Comparison of ENCODE assay signal across 21 mouse cellular contexts in the genomic region with DNA sequence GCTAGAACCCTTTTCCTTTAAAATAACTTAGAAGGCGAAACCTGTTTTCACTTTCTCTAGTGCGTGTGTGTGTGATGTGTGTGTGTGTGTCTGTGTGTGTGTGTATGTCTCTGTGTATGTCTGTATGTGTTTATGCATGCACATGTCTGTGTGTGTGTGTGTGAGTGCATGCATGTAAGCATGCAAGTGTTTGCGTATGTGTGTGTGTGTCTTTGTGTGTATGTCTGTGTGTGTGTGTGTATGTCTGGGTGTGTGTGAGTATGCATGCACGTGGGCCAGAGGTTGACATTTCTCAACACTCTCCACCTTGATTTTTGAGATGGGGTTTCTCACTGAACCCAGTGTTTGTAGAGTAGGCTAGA.
"Had no signal": no experiment of that assay in that cellular context is flagged by ENCODE, and none has a peak within 500 bp of the region (broad histone marks: within the 10 kb centered on the region; RNA-seq: fewer than 3 reads in every experiment).

No protein-coding gene starts in this region.

- H3K9me3 ChIP-seq: limb, embryonic 10.5 days; limb, embryonic 13.5 days; liver, embryonic 12.5 days; liver, embryonic 15.5 days; lung, embryonic 15.5 days; megakaryocyte, embryonic 14.5 days; midbrain, embryonic 10.5 days; neural tube, embryonic 12.5 days; neural tube, embryonic 15.5 days; stomach, embryonic 15.5 days had no signal

- ATAC-seq: liver, embryonic 12.5 days had no signal

- H3K36me3 ChIP-seq: limb, embryonic 10.5 days; limb, embryonic 13.5 days; liver, embryonic 12.5 days; liver, embryonic 15.5 days; lung, embryonic 15.5 days; midbrain, embryonic 10.5 days; neural tube, embryonic 12.5 days; neural tube, embryonic 15.5 days; stomach, embryonic 15.5 days had no signal

- H3K27me3 ChIP-seq: liver, embryonic 15.5 days; lung, embryonic 15.5 days; megakaryocyte, embryonic 14.5 days; neural tube, embryonic 12.5 days; neural tube, embryonic 15.5 days; stomach, embryonic 15.5 days had no signal

- H3K4me3 ChIP-seq: layer of hippocampus, adult 2 months; limb, embryonic 10.5 days; limb, embryonic 13.5 days; liver, embryonic 12.5 days; liver, embryonic 15.5 days; lung, embryonic 15.5 days; midbrain, embryonic 10.5 days; neural tube, embryonic 12.5 days; neural tube, embryonic 15.5 days; stomach, embryonic 15.5 days had no signal

- H3K4me1 ChIP-seq: liver, embryonic 15.5 days; stomach, embryonic 15.5 days had no signal

- H3K9ac ChIP-seq: limb, embryonic 13.5 days; liver, embryonic 12.5 days; liver, embryonic 15.5 days; lung, embryonic 15.5 days; neural tube, embryonic 12.5 days; neural tube, embryonic 15.5 days; stomach, embryonic 15.5 days had no signal

- H3K27ac ChIP-seq: kidney, postnatal 0 days; limb, embryonic 10.5 days; limb, embryonic 13.5 days; liver, embryonic 12.5 days; liver, embryonic 15.5 days; lung, embryonic 15.5 days; neural tube, embryonic 12.5 days; neural tube, embryonic 15.5 days; stomach, embryonic 15.5 days had no signal

- DNase-seq: kidney, adult 2 months; kidney, postnatal 25 days; layer of hippocampus, adult 9-11 months; liver; lung, adult 18-20 months; lung, postnatal 10 days; lung, postnatal 36 days; midbrain, embryonic 14.5 days; thymus, postnatal 25 days had no signal

- H3K4me2 ChIP-seq: limb, embryonic 13.5 days; liver, embryonic 12.5 days; liver, embryonic 15.5 days; lung, embryonic 15.5 days; neural tube, embryonic 12.5 days; neural tube, embryonic 15.5 days; stomach, embryonic 15.5 days had no signal
